Mouse (Mus musculus): ENCODE results near the gene Rtl10.

GRCm38 (mm10) chr16:18484794-18485435 is 13.8 kb upstream of the Rtl10 start:
- TF ChIP-seq CTCF (IDR thresholded peaks at IDR 0.05; ENCODE audit: low read depth, low read length) (no peak), POLR2A (IDR thresholded peaks at IDR 0.05; ENCODE audit: insufficient read depth, low read length) (no peak), EP300 (IDR thresholded peaks at IDR 0.05; ENCODE audit: insufficient read depth, low read depth, low read length) (peak; percentile 89)
